8 mouse cellular contexts compared by ENCODE assay signal in the genomic region with DNA sequence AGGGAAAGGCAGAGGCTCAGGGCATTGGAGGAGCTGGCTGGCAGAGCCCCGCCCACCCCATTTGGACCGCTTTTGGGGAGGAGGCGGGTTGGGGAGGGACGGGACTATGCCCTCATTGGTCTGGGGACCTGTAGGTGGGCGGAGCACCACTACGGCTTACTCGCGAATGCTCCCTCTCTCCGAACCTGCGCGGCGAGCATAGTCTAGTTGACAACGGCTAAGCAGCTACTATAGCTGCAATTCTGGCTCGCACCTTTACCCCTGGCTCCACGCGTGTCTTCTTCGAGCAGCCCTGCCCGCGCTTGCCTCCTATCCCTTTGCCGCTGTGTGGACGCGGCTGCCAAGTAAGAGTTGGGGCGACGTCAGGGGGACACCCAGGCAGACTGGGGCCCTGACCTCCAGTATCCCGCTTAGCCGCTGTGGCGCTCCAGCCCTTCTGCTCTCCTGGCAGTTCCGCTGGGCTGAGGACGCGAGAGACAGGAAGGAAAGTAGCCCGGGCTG. TPM values are rescaled to one million over a fixed set of nuclear protein-coding genes. Genes with fewer than 3 reads are reported as not detected.
A peak's percentile ranks its signal among the peaks of the same experiment; 100 is the strongest.
DNase-seq lines count a peak whose midpoint lies in the region; ATAC-seq and TF ChIP-seq lines count a peak whose summit lies in the region.

No protein-coding gene starts in this region.

- no peak for TF ChIP-seq POLR2A in small intestine, adult 2 months (IDR thresholded peaks at IDR 0.05; ENCODE audit: low read depth, low read length)

- intact Hi-C loops in left cerebral cortex, postnatal 4 days (cut with DNase I): no loop called here

- no peaks in the 10 kb centered on the region; the same call in none of the 2 replicates for H3K4me1 ChIP-seq in midbrain, embryonic 11.5 days (ENCODE audit: control insufficient read depth, insufficient read depth, low read length)
- H3K4me1 ChIP-seq in small intestine, adult 2 months (ENCODE audit: control insufficient read depth, insufficient read depth, insufficient read length, low read length): peaks cover 3% of the 10 kb centered on the region; the same call in 1 of the 2 replicates

- peak overlapping the region; percentile 26 for H3K4me3 ChIP-seq in midbrain, embryonic 11.5 days (ENCODE audit: low read depth, low read length)
- H3K4me3 ChIP-seq in small intestine, adult 2 months (ENCODE audit: low read depth, low read length): peak overlapping the region; percentile 65

- ATAC-seq in midbrain, embryonic 11.5 days (ENCODE audit: low FRiP score): peak; percentile 98
- ATAC-seq in erythroid progenitor cell, adult 5-6 weeks (replicated peaks; ENCODE audit: low FRiP score, poor library complexity, severe bottlenecking): no peak

- no peaks in the 10 kb centered on the region for H3K9me3 ChIP-seq in midbrain, embryonic 11.5 days (ENCODE audit: control insufficient read depth, low read length)

- H3K4me2 ChIP-seq in midbrain, embryonic 11.5 days: peak overlapping the region; percentile 50

- H3K27ac ChIP-seq in midbrain, embryonic 11.5 days (ENCODE audit: low read depth, low read length): no peak overlapping the region
- H3K27ac ChIP-seq in small intestine, adult 2 months (ENCODE audit: insufficient read depth, low read depth, low read length): 0 out of 2 replicates have a peak overlapping the region, but pooled peaks have one; percentile 9

- peaks cover 33% of the 10 kb centered on the region for H3K27me3 ChIP-seq in midbrain, embryonic 11.5 days (ENCODE audit: control insufficient read depth, insufficient read depth, low read length)
- H3K27me3 ChIP-seq in small intestine, adult 2 months (ENCODE audit: control insufficient read depth, insufficient read depth, low read length): no peaks in the 10 kb centered on the region

- no peak overlapping the region; the same call in 1 of the 2 replicates for H3K9ac ChIP-seq in midbrain, embryonic 11.5 days (ENCODE audit: low read length)

- peak; percentile 89 for DNase-seq in adrenal gland, postnatal 10 days
- peak; percentile 84 for DNase-seq in embryo, embryonic 9.5 days (ENCODE audit: extremely low spot score)
- DNase-seq in heart, adult 11 months: peak; percentile 99
- peak; percentile 94 for DNase-seq in kidney, adult 11 months
- DNase-seq in left cerebral cortex, postnatal 4 days: peak; percentile 76
- DNase-seq in midbrain, embryonic 11.5 days (ENCODE audit: low spot score, missing footprints): peak; percentile 93

- no peaks in the 10 kb centered on the region for H3K36me3 ChIP-seq in midbrain, embryonic 11.5 days (ENCODE audit: control insufficient read depth, insufficient read depth, low read length)
- no peaks in the 10 kb centered on the region for H3K36me3 ChIP-seq in small intestine, adult 2 months (ENCODE audit: control insufficient read depth, insufficient read depth, low read length)

- WGBS in midbrain, embryonic 11.5 days: 18% methylated on average over 30 of the region's 31 CpGs
- WGBS in small intestine, adult 2 months: 16% methylated on average over 31 of the region's 31 CpGs

- TF ChIP-seq CTCF in small intestine, adult 2 months (IDR thresholded peaks at IDR 0.05; ENCODE audit: extremely low read depth, insufficient read length, insufficient replicate concordance, low read depth, low read length): no peak

RNA-seq across cellular contexts. Expression of a gene that starts 39.5 kb away (rescaled TPM):
- 10 to 100 TPM; 27.6 to 33.2 TPM for total RNA-seq in adrenal gland, postnatal 10 days (2021)
- 1 to 10 TPM; 7.3 to 7.9 TPM for total RNA-seq in left cerebral cortex, postnatal 4 days (2021)
- 7.2 and 8.2 TPM in 2 replicates for polyA plus RNA-seq in midbrain, embryonic 11.5 days (2014; fragmentation: Nextera tagmentation; extraction: Ambion mirVana)
- polyA plus RNA-seq in small intestine, adult 2 months (2012; rRNA removed): 2.5 and 3.7 TPM in 2 replicates
- 1.7 and 3.6 TPM in 2 replicates for total RNA-seq in erythroid progenitor cell, adult 5-6 weeks (2015; ENCODE audit: low replicate concordance)
- 2.7 and 4.2 TPM in 2 replicates for total RNA-seq in erythroid progenitor cell, adult 5-6 weeks (2017; ENCODE audit: low replicate concordance)
